Mouse (Mus musculus) ZHBTc4 (cell line): ENCODE measurements around the gene Lemd1.

ENCODE experiments used
- DNase-seq: peaks from one replicate; pipeline ENCODE4 v3.0.0-alpha.2; 2011; ENCODE audit warnings: low read depth, low spot score

Lemd1 gene

DNA sequence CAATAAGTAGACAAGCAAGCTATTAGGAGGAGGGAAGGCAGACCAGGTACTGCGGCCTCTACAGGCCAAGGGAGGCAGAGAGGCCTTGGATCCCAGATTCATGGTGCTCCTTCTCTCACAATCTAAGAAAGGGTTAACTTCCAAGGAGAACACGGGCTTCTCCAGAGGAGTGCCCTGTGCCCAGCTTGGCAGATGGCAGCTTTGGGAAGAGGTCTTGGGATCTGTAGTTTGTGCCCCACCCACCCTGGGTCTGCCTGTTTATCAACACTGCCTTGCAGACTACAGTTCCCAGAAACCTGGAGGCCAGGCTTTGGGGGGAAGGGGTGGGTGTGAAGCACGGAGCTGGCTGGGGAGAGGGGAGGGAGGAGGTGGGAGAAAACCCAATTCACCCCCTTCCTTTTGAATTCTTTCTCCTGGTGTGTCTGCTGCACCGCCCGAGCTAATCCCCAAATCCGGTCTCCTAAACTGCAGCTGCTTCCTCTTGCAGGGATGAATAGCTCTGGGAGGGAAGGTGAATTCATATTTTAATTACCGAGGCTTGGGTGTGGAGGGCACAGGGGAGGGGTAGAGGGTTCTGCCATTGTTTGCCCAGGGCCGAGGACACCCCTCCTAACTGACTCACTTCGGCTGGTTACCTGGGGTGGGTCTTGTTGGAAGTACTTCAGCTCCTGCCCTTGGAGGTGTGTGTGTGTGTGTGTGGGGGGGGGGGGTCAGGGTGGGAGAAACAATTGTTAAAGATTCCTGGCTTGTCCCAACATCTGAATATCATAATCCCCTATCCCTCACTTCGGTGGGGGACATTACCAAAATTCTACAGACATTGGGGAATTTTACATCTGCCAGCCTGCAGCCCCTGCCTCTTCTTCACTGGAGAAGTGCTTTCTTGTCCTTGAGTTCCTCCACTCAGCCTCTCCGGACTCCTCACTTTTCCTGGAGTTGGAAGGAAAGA, 9.6 kb downstream of the Lemd1 start:
- peak; percentile 98 for DNase-seq

DNA sequence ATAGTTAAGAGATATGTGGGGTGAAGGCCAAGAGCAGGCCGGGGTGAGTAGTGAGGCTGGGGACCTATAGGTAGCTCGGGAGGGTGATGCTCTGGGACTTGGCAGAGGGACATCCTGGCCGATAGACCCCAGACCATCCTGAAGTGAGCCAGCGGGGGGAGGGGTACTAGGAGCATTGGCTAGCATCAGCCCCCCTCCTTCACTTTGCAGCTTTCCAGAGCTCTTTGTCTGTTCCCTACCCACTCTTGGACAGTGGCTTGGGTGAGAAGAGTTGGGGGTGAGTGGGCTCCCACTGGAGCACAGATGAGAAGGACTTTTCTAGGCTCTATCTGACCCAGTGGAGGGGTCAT, 10.3 kb downstream of the Lemd1 start:
- peak; percentile 53 for DNase-seq

- DNase-seq, result no peak
Measured at GRCm38 (mm10) chr1:132201936-132202335, 10.7 kb downstream of the Lemd1 start.

DNA sequence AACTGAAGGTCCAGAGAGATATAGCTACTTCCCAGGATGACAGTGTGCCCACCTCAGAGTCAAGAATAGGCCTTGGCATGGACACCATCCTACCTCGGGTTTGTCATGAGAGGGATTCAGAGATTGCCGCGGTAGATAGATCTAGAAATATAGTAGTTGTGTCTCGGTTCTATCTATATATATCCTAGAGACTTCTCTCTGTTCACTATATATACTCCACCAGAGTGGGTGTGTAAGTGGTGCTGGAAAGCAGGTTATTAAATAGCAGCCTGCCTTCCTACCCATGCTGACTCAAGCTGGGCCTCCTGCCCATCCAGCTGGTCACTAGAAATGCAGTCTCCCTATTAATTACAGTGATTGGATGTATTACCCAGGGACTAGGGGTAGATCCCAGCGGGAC, 11.5 kb downstream of the Lemd1 start:
- DNase-seq, result no peak

GRCm38 (mm10) chr1:132205958-132206357, 14.7 kb downstream of the Lemd1 start:
- no peak for DNase-seq

DNA sequence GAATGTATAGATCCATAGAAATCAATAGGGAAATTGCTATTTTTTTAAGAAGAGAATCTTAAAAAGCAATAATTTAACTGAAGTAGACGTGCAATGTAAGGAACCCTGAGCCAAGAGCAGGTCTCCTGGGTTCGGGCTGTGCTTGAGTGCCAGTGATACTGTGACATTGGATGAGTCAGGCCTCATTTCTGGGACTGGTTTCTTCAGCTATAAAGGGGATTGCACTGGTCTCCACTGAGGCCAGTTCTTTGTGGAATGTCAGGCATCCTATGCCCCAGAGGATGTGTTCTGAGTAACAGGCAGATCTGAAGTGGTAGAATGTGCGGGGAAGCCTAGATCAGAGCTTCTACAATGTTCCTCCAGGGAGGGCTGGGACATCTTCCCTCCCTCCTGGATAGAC, 15.6 kb downstream of the Lemd1 start:
- no peak for DNase-seq

DNA sequence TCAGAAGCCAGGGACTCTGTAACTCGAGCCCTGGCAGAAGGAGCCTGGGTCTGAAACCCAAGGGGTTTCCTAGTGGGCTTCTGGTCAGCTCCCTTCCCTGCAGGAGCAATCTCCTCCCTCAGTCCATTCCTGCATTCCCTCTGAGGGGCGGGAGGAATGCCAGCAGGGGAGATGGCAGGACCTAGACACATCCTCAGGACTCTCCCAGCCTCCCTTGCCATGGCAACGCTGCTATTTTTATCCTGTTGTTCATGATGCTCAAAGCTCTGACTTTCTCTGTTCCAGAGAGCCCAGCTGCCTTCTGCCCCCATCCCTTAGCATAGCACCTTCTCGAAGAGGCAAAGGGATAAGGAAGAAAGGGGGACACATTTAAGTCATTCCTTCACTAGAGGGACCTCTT, 16.9 kb downstream of the Lemd1 start:
- DNase-seq, result peak; percentile 26

GRCm38 (mm10) chr1:132209400-132209799, 18.2 kb downstream of the Lemd1 start:
- DNase-seq, result no peak

GRCm38 (mm10) chr1:132210922-132211321, 19.7 kb downstream of the Lemd1 start:
- DNase-seq, result peak; percentile 92

DNA sequence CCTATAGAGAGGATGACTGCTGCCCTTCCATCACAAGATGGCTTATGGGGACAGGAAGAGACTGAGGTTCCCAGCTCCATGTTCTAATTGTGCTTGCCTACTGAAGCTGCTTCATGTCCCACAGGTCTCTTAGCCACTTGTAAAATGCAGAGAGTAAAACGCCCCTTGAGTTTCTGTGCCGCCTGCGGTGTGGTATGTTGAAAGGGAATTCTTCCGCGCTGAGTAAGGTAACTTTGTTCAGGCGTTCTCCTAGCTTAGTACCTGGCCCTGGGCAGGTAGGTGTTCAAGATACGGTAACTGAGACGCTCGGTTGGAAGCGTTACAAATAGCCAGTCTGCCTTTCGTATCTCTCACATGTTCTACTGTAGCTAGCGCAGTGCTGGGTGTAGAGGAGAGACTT, 20.4 kb downstream of the Lemd1 start:
- no peak for DNase-seq

GRCm38 (mm10) chr1:132212218-132212617, 21.0 kb downstream of the Lemd1 start:
- peak; percentile 84 for DNase-seq

DNA sequence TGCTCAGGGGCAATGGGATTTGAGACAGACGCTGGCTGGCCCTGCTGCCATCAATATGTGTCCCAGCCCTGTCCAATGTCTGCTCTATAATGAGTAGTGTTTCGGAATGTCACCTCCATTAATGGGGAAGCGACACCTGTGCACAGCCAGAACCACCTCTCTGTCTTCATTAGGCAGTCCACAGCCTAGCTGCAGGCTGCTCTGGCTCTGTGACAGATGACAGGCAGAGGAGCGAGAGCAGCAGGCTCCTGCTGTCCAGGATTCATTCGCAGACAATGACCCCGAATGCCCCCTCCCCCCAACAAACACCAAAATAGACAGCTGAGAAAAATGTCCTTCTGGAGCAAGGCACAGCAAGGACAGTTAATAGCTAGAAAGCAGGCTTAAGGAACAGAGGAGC, 21.8 kb downstream of the Lemd1 start:
- DNase-seq, result no peak

DNA sequence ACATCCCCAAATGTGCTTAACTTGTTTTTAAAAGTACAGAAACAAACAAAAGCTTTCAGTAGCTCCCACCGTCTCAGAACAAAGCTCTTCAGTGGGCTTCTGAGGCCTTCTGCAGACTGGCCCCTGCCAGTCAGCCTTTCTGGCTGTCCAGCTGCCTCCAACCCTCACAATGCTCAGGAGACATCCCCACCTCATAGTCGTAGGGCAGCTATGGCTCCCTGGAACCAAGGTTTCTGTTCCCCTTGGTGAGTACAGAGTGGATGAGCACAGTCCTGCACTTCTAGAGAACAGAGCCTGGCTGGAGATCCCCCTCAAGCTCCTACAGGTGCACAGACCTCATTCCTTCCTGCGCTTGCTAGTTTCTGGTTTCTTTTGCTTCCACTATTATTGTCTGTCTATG, 25.0 kb downstream of the Lemd1 start:
- no peak for DNase-seq

GRCm38 (mm10) chr1:132221627-132222026, 30.4 kb downstream of the Lemd1 start:
- no peak for DNase-seq

DNA sequence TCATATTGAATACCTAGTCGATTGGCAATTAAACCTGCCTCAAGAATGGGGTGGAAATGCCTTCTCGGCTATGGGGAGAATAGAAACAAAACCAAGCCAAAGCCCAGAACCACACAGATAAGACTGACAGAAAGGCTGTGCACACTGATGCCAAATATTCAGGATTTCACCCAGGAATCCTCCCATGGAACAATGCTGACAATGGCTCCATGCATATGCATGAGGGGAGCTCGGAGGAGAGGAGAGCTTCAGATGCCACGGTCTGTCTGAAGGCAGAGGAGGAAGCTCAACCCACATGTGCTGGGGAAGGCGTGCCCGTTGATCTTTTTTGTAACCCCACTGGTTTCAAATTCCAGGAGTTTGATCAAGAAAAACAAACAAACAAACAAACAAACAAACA, 30.9 kb downstream of the Lemd1 start:
- DNase-seq, result peak; percentile 49

DNA sequence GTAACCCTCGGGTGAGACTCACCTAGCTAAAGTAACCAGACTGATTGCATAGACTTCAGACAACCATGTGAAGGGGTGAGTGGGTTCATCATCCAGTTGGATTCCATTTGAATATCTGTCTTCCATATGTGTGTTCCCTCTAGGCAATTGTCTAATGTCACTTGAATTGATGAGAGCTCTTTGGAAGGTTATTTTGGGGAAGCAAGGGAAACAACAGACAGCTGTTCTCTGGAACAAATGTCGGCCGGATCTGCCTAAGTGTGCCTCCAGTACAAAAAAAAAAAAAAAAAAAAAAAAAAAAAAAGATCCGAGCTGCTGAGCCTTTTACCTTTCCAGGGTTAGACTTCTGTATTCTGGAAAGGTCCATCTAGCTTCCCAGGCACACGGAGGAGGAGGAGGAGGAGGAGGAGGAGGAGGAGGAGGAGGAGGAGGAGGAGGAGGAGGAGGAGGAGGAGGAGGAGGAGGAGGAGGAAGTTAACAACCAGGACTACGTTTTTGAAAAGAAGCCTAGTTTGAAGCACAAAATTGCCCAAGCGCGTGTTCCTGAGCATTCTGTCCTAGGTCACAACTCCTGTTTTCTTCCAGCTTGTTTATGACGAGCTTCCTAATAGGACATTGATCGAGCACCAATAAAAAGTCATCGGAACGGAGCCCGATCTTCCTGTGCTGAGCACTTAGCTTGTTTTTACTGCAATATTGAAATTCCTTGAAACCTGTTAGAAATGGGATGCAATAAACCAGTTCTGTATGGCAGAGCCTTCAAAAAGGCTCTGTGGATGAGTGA, 35.3 kb downstream of the Lemd1 start:
- no peak for DNase-seq

GRCm38 (mm10) chr1:132229667-132230066, 38.4 kb downstream of the Lemd1 start, which contains the start of gene Gm10188:
TSS of gene Gm10188 (minus strand) at chr1:132229767.
- DNase-seq, result no peak

- no peak for DNase-seq
Measured at GRCm38 (mm10) chr1:132231470-132232274, 40.4 kb downstream of the Lemd1 start.

DNA sequence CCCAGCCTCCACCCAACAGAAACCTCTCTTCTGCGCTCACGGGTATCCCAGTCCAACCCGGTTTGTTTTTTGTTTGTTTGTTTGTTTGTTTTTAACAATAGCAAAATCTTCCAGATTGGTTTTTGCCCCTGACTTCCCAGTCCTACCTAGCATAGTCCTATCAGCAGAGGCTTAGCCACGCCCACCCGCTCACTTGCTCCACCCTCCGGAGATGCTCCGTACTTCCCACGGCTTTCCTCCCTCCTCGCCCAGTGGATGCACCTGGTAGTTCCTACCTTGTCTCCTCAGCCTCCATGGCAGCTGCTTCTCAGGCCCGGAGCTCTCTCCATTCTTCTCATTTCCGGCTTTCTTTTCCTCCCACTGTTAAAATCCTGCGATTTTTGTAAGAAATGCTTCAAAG, 42.3 kb downstream of the Lemd1 start:
- peak; percentile 95 for DNase-seq

GRCm38 (mm10) chr1:132234757-132235273, 43.6 kb downstream of the Lemd1 start:
- DNase-seq, result no peak

DNA sequence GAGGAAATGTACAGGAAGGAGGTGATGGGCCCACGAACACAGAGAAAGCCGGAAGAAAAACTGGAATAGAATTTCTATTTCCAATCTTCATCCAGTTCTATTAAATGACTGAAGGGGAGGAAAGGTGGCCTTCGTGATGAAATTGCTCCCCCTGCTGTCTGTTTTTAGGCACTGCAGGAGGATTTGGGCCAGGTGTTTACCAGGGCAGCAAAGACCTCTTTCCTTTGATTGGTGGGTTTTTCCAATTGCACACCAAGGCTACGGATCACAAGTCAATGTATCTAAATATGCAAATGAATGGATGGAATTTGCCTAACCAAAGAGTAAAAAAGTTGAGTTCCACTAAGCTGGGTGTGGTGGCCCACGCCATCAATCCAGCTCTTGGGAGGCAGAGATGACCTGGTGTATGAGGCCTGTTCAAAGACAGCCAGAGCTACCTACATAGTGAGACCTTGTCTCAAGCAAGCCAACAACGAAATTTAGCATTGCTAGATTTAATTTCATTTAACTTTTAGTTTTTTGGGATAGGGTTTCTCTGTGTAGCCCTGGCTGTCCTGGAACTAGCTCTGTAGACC, 46.4 kb downstream of the Lemd1 start:
- DNase-seq, result peak; percentile 93
